Mouse (Mus musculus) megakaryocyte progenitor cell, adult 5-6 weeks (primary cell): ENCODE data around the gene Higd1b. TPM values are rescaled to one million over a fixed set of nuclear protein-coding genes. Genes with fewer than 3 reads are reported as not detected.

Experiments
- ATAC-seq: replicated peaks from 2 replicates; pipeline ENCODE4 v1.8.0; 2016; ENCODE audit warnings: mild to moderate bottlenecking, moderate TSS enrichment, inconsistent platforms; ENCODE audit not compliant: poor library complexity
- total RNA-seq, 2 experiments: library from RNA; stranded (forward) in 1 of 2; stranded (reverse) in 1 of 2; fragments of 157-497, 149-512 nt in 1 of 2; fragments of 200-1000 nt in 1 of 2; gene quantifications; 2 replicates each; pipeline versions ENCODE4 v1.2.3 to v1.2.4; 2015 to 2017

Gene Higd1b
- total RNA-seq, 2 experiments from 2014 or later = not detected

- no peak for ATAC-seq
Measured at GRCm38 (mm10) chr11:102837385-102837784, 1.7 kb downstream of the Higd1b start.

- no peak for ATAC-seq
Measured at GRCm38 (mm10) chr11:102838126-102838525, 2.5 kb downstream of the Higd1b start.

GRCm38 (mm10) chr11:102838616-102839150 lies 3.0 kb downstream of the Higd1b start:
- no peak for ATAC-seq

- ATAC-seq = no peak
Measured at GRCm38 (mm10) chr11:102845926-102846325, 10.3 kb downstream of the Higd1b start.

- peak; percentile 69 for ATAC-seq
Measured at GRCm38 (mm10) chr11:102851883-102852282, 16.2 kb downstream of the Higd1b start.

- no peak for ATAC-seq
Measured at GRCm38 (mm10) chr11:102853760-102854159, 18.1 kb downstream of the Higd1b start.

GRCm38 (mm10) chr11:102855941-102856340 lies 20.3 kb downstream of the Higd1b start:
- ATAC-seq = no peak

GRCm38 (mm10) chr11:102858951-102859350 lies 23.3 kb downstream of the Higd1b start:
- ATAC-seq = no peak

GRCm38 (mm10) chr11:102859933-102860332 lies 24.3 kb downstream of the Higd1b start:
- ATAC-seq = no peak

- ATAC-seq = peak; percentile 72
Measured at GRCm38 (mm10) chr11:102864272-102864671, 28.6 kb downstream of the Higd1b start.

- ATAC-seq = no peak
Measured at GRCm38 (mm10) chr11:102874801-102875334, 39.2 kb downstream of the Higd1b start.

GRCm38 (mm10) chr11:102879558-102879957 lies 43.9 kb downstream of the Higd1b start:
- ATAC-seq = no peak

- ATAC-seq = peak; percentile 88
Measured at GRCm38 (mm10) chr11:102880585-102881313, 45.1 kb downstream of the Higd1b start, which contains the start of the genes Eftud2 and Ccdc103. Gene Eftud2 (minus strand): TSS chr11:102880985. Gene Ccdc103 (plus strand): TSS chr11:102881204.

- ATAC-seq = peak; percentile 22
Measured at GRCm38 (mm10) chr11:102881314-102882198, 45.9 kb downstream of the Higd1b start.

- ATAC-seq = no peak
Measured at GRCm38 (mm10) chr11:102884616-102885219, 49.1 kb downstream of the Higd1b start, which contains the start of gene Fam187a. Gene Fam187a (plus strand): TSS chr11:102885169.

GRCm38 (mm10) chr11:102887433-102887832 lies 51.8 kb downstream of the Higd1b start:
- ATAC-seq = no peak

Other genes starting within 250 kb of the Higd1b start
- not detected in 2 replicates for gene Fzd2, start 231.5 kb upstream of the Higd1b start, total RNA-seq (2015)
- gene Fzd2, start 231.5 kb upstream of the Higd1b start, total RNA-seq (2017) = not detected in 2 replicates
- not detected in 2 replicates for gene Meioc, start 172.1 kb upstream of the Higd1b start, total RNA-seq (2015)
- gene Meioc, start 172.1 kb upstream of the Higd1b start, total RNA-seq (2017) = not detected in 2 replicates
- 25.5 and 28.9 TPM in 2 replicates for gene Ccdc43, start 138.1 kb upstream of the Higd1b start, total RNA-seq (2015)
- 36.1 and 41.9 TPM in 2 replicates for gene Ccdc43, start 138.1 kb upstream of the Higd1b start, total RNA-seq (2017)
- gene Adam11, start 74.4 kb upstream of the Higd1b start, total RNA-seq (2015) = 0.17 and 2.9 TPM in 2 replicates
- 0.44 TPM in 1 of 2 replicates, not detected in the other for gene Adam11, start 74.4 kb upstream of the Higd1b start, total RNA-seq (2017)
- not detected in 2 replicates for gene Gjc1, start 16.1 kb upstream of the Higd1b start, total RNA-seq (2015)
- not detected in 2 replicates for gene Gjc1, start 16.1 kb upstream of the Higd1b start, total RNA-seq (2017)
- gene Eftud2, start 45.1 kb downstream of the Higd1b start, total RNA-seq (2015) = 117 and 130 TPM in 2 replicates
- gene Eftud2, start 45.1 kb downstream of the Higd1b start, total RNA-seq (2017) = 139 and 151 TPM in 2 replicates
- 0.12 TPM in 1 of 2 replicates, not detected in the other for gene Ccdc103, start 45.4 kb downstream of the Higd1b start, total RNA-seq (2015)
- not detected in 2 replicates for gene Ccdc103, start 45.4 kb downstream of the Higd1b start, total RNA-seq (2017)
- gene Fam187a, start 49.3 kb downstream of the Higd1b start, total RNA-seq (2015) = not detected in 2 replicates
- not detected in 2 replicates for gene Fam187a, start 49.3 kb downstream of the Higd1b start, total RNA-seq (2017)
- 0.10 TPM in 1 of 2 replicates, not detected in the other for gene Gfap, start 65.1 kb downstream of the Higd1b start, total RNA-seq (2015)
- not detected in 2 replicates for gene Gfap, start 65.1 kb downstream of the Higd1b start, total RNA-seq (2017)
- gene Kif18b, start 89.3 kb downstream of the Higd1b start, total RNA-seq (2015) = 18.8 and 19.0 TPM in 2 replicates
- 18.9 and 20.5 TPM in 2 replicates for gene Kif18b, start 89.3 kb downstream of the Higd1b start, total RNA-seq (2017)
- not detected in 2 replicates for gene C1ql1, start 110.8 kb downstream of the Higd1b start, total RNA-seq (2015)
- not detected in 2 replicates for gene C1ql1, start 110.8 kb downstream of the Higd1b start, total RNA-seq (2017)
- 38.8 and 39.5 TPM in 2 replicates for gene Nmt1, start 192.3 kb downstream of the Higd1b start, total RNA-seq (2015)
- 44.8 and 45.1 TPM in 2 replicates for gene Nmt1, start 192.3 kb downstream of the Higd1b start, total RNA-seq (2017)
- gene Dcakd, start 192.5 kb downstream of the Higd1b start, total RNA-seq (2015) = 27.7 and 27.9 TPM in 2 replicates
- 17.5 and 24.2 TPM in 2 replicates for gene Dcakd, start 192.5 kb downstream of the Higd1b start, total RNA-seq (2017)